Mouse (Mus musculus): Measurements from ENCODE around the gene Tbcd.

Gene Tbcd

DNA sequence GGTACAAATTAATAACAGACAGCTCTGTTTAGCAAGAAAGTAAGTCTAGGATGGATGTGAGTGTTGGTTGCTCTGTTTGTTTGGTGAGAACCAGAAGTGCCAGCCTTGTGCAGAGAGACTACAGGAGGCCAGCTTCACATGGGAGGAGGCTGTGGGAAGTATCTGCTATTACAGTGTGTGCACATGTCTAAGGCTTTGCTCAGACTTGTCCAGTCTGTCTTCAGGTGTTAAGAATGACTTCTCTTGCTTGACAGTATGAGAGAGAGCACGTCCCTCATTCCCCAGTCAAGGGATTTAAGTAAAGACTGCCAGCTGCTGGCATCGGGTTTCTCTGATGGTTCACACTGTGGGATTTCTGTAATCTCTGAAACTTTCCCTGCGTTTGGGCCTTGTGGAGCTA is 149.7 kb downstream of the Tbcd start:
- DNase-seq: no peak

DNA sequence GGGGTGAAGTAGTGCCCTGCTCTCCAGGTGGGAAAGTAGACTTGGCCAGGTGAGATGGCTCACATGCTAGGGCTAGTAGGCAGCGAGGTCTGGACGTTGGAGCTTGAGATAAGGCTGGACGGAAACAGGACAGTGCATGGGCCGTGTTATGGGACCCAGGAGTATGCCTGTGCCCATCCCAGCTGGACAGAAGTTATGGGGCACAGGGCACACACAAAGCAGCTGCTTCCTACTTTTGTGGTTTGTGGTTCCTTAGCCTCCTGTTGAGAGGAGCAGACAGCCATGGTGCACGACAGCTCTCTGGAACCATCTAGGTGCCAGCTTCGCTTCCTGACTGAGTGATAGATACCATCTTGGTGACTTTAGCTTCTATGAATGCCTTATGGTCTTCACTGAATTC is 153.9 kb downstream of the Tbcd start:
- DNase-seq: no peak

DNA sequence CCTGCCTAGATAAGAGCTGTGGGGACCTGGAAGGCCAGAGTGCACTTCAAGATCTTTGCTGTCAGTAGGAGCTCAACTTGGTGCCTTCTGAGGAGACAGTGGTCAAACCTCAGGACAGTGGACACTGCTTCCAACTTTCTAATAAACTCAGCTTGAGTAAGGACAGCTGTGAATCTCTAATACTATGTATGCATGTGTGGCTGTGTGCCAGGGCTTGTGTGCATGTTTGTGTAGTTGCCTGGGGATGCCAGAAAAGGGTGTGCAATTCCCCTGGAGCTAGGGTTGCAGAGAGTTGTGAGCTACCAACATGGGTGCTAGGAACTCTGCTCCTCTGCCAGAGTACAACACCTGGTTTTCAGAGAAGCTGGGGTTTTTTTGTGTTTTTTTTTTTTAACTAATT is 159.2 kb downstream of the Tbcd start:
- no peak for DNase-seq

DNA sequence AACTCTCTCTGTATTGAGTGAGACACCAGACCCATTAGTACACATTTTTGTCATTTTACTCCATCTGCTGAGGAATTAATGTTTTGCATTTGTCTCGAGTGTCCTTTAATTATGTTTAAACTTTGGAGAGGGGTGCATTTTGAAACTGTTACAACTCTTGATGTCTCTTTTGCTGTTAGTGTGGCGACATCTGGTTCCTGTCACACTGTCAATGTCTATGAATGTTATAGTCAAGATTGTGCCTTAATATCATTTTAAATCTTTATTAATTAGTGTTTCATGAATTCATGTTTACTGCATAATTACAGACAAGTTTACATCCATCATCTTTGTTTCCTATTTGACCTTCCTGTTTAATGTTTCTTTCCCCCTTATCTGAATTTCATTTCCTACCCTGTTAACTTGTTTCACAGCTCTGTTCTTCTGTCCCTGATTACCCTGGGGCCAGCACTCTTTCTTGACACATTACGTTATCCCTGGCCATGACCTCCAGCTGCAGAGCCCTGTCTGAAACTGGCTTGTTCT is 164.3 kb downstream of the Tbcd start:
- no peak for DNase-seq

DNA sequence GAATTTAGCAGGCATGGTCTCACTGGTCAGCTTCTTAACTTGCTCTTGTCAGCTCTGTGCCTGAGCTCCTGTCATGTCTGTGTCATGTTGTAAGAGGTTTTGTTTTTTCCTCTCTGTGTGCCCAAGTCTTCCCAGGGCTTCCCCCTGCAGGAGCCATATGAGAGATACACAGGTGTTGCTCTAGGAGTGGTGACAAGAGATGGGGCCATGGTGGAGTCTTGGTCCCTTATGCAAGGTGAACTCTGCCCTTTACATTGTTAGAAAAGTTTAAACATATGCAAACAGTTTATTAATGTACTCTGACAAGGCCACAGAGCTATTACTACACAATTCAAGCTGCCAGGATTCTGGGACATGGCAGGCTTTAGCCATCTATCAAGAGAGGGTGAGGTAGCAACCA is 164.8 kb downstream of the Tbcd start:
- DNase-seq: no peak

DNA sequence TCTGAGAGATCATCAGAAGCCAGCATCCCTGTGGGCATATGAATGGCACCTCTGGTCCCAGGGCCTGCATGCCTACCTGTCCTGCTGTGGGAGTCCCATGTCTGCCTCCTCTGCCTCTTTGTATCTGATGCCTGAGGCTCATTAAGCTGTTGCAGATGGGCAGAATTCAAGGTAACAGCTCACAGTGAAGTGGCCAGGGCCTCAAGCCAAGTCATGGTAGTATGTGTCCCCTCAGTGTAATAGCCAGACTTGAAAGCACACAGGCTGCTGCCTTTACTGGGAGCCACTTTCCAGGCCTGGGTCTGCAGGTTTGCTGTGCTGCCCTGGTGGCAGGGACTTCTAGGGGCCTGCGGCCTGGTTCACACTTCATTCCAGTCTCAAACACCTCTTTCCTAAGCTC is 165.6 kb downstream of the Tbcd start:
- no peak for DNase-seq

DNA sequence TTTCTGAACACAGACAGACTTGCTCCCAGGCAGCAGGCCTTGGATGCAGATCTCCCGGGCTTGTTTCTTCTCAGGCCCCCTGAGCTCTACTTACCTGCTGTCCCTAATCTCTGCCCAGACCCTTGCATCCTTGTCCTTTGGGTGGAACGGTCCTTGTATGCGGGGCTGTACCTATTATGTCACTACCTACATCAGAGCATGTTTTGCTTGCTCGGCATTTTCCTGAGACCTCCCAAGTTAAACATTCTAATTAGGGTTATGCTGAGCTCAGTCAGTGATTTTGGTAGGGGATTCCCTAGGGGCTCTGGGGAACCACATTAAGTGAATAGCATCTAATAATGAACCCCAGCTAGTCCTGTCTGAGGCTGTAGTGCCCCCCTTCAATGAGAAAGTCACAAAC is 173.3 kb downstream of the Tbcd start:
- DNase-seq: no peak

DNA sequence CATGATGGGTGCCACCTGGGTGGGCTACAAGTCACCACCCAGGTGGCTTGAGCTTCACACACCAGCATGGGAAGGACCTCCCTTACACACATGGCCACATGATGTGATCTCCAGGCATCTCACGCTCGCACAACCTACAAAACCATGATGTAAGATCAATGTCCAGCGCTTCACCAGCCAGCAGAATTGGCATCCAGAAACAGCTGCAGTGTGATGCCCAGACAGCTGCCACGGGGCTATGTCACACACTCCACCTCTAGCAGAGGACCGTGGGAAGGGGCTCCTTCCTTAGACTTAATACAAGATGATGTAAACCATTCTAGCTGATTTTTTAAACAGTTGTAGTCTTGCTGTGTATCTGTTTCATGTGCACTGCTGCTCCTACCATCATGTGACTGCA is 175.8 kb downstream of the Tbcd start:
- no peak for DNase-seq

DNA sequence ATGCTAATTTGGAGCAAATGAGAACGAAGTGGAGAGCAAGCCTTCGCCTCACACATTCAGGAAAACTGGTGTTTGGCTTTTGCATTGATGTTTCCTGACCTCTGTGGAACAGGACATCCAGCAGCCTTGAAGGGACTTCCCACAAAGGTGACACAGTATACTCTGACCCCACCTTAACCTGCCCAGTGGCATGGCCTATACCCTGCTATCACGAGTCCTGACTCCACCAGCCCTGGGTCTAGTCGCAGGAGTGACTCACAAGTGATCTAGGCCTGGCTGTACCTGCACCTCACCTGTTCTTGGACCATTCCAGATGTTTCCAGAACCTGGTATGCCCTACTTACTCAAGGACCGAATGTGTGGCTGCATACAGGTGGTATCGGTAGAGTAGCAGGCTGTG is 177.8 kb downstream of the Tbcd start:
- DNase-seq: no peak

DNA sequence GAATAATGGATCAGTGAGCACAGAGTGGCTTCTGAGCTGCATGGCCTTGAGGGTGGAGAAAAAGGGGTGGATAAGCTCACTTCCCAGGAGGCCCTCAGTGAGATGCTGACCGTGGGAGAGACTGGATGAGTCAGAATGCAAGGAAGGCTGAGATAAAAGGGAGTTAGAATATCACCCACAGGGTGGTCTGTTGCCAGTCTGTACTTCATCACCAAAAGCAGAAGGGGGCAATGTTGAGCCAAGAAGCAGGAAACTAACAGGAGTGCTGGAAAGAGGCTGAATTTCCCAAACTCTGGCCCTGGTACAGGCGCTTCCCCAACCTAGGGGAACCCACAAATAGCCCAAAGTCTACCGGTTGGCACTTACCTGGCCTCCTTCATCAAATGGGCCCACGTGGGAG is 178.7 kb downstream of the Tbcd start:
- no peak for DNase-seq

DNA sequence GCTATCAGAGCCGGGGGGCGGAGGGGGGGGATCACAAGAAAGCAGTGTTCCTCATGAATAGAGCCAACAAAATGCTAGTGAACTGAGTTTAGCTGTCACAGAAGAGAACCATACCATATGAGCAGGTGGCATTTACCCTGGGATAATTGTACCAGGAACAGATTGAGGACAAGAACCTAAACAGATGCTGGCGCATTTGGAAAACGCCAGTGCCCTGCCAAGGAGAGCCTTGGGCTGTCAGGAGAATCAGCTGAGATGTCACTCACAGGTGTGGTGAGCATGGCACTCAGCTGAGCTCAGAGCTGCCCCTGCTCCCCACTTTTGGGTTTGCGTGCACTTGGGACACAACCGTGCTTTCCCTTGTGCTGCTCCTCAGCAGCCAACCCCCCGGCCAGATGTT is 179.7 kb downstream of the Tbcd start:
- DNase-seq: no peak

DNA sequence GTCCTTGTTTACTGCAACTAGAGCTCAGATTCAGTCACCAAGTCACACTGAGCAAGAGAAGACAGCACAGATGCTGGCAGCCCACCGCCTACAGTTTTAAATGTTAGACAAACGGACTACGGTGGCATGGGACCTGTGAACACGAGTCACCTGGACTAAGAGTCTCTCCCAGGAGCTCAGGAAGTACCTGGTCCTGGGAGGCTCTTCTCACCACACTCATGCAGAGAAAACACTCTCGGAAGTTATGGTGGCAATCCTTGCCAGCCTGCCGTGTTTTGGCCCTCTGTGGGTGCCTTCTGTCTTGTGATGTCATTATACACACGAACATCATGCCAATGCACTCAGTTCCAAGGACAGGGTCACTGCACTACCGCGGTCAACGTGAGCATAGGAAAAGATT is 184.9 kb downstream of the Tbcd start:
- no peak for DNase-seq

DNA sequence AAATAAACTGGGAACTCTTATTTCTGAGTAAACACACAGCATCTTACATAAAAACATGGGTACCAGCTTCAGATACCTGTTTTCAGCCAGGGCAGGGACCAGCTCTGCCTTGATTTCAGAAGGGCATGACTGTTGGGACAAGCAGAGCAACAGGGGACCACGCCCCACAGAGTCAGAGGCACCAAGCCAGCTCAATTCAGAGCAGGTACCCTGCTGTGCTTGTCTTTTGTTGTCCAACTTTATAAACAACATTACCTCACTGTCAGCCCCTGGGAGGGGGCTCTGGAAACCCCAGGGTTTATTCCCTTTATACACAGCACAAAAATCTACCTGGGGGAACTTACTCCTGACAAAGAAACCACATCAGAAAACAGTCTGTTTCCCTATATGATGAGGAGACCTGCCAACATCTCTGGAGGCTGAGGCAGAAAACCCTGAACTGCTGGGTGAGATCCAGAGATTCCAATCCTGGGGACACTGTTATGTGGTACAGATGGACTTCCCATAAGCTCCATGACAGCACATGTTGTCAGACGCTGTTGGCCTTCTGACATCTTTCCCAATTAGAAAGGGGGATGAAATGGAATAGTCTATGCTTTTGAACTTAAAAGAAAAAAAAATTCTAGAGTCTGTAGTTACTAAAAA is 189.9 kb downstream of the Tbcd start:
- no peak for DNase-seq

DNA sequence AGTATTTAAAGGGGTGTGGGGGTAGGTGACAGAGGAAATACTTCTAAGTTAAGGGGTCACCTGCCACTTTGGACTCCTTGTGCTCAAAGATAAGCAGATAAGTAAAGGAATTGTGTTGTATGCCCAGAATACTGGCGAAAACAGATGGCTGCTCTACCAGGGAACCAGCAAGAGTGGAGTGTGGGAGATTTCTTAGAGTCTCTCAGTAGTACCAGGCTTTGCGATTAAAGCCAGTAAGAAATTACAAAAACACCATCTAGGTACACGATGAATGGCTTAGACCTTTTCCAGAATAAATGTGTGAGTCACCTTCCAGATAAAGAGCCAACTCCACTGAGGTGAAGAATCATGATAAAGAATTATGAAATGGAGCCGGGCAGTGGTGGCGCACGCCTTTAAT is 193.6 kb downstream of the Tbcd start:
- no peak for DNase-seq

DNA sequence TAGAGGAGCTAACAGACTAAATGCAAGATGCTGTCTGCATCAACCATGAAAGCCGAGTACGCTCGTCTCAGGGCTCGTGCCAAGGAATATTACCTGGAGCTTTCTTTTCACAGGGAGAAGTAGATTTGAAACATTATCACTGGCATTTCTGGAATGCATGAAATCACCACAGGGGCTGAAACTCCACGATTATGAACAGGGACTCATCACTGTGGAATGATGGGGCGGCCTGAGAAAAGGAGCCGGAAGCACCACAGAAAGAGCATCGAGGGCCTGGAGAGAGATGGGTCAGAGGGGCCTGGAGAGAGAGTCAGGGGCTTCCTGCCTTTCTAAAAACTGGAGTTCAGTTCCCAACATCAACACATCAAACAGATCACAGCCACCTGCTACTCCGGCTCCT is 195.6 kb downstream of the Tbcd start:
- no peak for DNase-seq

DNA sequence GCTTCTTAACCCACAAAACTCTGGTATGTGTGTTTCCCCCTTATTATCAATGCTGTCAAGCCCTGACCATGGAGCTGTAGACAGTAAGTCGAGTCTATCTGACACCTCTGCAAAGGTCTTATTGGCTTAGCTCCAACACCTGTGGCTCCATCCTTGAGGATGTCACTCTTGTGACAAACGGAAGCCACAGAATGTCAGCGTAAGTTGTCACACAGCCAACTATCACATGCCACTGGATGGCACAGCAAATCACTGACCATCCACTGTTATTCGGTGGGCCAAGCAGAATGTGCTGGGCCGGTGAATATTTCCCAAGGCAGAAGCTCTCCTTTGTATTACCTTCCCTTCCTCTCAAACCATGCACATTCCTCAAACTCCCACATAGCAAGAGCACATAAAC is 196.4 kb downstream of the Tbcd start:
- no peak for DNase-seq

DNA sequence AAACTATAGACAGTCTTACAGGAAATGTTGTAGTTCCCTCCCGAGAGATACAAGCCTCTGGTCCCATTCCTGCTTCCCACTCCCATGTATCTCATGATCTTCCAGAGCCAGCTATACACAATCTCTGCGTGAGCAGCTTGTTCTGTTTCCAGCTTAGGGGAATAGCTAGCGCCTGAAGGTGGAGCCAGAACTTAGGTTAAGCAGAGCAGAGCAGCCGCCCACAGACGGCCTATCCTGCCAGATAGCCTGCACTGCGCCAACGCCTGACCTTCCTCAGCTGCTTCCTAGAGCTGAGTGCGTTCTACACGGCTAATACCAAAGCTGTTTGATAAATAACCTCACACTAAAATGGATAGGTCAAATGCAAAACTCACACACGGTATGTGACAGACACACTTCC is 198.2 kb downstream of the Tbcd start:
- peak; percentile 30 for DNase-seq

DNA sequence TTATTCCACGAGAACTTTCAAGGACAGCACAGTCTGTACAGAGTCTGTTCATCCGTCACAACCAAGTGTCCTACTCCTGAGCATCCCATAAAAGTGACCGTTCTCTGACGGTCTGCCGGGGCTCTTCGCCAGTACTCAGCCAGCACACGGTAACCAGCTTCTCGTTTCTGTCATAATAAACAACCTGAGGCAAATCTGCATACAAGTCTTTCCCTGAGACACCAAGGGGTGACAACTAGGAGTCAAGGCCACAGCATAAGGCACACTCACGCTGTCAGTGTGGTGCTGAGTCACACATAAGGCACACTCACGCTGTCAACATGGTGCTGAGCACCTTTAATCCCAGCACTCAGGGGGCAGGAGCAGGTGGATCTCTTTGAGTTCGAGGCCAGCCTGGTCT is 198.9 kb downstream of the Tbcd start:
- DNase-seq: no peak

DNA sequence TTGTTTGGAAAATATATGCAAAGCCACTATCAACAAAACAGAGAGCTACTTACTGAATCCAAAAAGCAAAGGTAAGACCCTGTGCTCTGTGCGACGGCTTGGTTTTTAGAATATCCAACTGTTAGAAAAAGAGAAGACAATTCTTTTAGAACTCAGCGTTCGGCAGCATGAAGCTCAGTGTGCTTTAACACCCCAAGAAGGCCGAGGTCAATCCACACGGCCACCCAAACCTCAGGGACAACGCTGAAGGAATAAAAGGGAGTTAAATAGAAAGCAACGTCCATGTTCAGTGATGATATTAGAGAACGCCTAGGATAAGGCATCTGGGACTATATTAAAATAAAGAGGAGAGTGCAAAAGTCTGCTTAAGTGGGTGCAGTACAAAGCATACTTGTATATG is 199.8 kb downstream of the Tbcd start:
- DNase-seq: no peak

DNA sequence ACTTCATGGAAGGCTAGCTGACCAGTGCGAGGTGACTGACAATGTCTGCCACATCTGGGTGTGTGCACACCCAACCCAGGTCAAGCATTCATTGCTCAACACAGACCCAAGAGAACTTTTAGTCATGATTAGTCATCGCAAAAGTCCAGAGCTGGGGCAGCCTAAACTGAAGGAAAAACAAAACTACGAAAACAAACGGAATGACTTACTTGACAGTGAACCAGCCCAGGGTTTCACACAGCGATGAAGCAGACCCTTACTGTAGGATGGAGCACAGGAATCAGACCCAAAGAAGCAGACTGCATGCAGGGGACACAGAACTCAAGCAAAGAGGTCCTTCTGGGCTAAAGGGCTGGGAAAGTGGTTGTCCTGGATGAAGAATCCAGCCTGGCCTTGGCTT is 200.2 kb downstream of the Tbcd start:
- no peak for DNase-seq

DNA sequence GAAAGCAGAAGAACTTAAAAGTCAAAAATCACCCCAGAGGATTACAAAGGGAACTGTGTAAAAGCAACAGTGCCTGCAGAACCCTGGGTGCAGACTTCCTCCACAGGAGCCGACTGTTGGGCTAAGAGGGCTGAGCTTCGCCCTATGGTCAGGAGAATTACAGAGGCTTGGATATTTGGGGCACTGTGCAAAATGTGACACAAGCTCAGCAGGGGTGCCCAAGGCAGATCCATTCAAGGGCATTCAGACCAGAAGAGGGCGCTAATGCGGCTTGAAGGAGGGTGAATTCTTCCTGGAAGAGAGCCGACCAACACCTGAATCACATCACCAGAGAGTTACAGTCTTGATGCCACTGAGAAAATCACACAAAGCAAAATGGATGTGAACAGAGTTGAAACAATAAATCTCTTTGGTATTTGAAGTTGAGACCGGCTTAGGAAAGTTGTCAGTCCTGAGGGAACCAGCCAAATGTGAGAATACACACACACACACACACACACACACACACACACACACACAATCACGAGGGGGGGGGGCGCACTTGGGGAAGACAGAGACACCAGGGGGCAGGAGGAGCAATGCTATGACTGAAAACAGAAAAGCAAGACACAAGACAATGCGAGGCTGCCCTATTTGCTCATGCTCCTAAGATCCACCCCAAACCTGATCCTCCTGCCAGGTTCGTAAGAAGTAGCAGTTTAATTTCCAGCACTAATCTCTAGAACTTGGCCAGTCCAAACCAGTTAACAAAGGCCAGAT is 201.0 kb downstream of the Tbcd start:
- DNase-seq: peak; percentile 63

DNA sequence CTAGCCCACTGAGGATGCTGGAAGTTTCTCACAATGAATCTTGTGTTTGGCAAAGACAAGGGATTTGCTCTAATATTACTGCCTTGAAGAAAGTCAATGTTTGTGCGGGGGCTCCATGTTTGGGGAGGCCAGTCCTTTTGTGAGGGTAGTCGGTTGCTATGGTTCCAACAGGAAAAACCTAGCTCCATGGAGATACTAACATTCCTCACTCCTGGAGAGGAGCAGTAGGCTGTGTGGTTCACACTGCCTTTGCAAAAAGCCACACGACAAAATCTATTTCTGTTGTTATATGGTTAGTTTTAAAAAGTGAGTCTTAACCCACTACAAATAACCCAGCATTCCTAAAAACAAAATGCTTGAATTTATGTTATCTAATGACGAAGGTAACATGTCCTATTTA is 201.9 kb downstream of the Tbcd start:
- DNase-seq: no peak

DNA sequence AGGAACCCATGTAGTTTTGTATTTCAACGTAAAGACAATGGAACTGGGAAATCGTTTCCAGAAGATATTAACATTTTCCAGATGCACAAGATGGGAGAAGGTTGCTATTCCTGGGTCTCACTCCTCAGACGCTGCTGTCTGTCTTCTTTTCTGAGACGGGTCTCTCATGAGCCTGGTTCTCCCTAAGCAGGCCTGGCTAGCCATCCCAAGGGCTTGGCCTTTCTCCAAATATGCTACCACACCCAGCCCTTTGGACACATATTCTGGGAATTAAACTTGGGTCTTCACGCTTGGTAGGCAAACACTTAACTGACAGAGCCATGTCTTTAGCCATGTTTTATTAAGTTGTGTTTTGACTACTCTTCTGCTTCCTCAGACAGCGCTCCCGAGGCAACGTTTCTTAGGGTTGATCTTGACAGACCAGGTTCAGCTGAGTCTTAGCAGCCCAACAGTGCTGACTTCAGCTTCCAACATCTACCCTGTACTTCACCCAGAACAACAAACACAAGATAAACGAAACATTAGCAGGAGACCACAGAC is 202.7 kb downstream of the Tbcd start:
- DNase-seq: no peak

DNA sequence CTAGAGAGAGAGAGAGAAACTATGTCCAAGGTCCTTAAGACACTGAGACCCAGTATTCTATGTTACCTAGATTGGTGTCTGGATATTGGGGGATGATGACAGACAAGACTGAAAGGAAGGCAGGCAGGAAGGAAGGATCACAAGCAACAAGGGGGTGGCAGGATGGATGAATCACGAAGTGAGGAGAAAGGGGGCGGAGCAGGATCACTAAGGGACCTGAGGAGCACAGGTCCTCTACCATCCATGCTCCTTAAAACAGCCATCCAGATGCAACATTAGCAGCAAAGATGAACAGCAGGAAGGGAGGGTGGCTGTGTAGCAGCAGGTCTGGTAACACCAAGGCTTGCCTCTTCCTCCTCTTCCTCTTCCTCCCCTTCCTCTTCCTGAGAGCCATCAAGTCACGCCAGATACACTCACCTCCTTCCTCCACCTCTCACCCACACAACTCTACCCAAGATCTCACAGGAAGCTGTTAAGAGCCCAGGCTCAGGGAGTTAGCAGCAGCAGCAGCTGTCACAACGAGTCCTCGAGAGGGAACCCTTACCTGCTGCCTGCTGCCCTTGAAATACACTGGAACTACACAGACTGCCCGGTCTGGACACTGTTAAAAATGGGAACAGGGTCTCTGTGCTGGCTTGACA is 203.5 kb downstream of the Tbcd start:
- DNase-seq: no peak

Data from liver (tissue).